Mouse (Mus musculus) CD8-positive naive resting alpha-beta T cell, adult 2 months (primary cell): ENCODE measurements around the gene Tmem196.

ENCODE experiments used
- DNase-seq, 2 experiments: peaks; one replicate each; pipeline ENCODE4 v3.0.0; 2022; ENCODE audit warnings: low read depth in 2 of 2, low spot score in 2 of 2

Tmem196 gene

DNA sequence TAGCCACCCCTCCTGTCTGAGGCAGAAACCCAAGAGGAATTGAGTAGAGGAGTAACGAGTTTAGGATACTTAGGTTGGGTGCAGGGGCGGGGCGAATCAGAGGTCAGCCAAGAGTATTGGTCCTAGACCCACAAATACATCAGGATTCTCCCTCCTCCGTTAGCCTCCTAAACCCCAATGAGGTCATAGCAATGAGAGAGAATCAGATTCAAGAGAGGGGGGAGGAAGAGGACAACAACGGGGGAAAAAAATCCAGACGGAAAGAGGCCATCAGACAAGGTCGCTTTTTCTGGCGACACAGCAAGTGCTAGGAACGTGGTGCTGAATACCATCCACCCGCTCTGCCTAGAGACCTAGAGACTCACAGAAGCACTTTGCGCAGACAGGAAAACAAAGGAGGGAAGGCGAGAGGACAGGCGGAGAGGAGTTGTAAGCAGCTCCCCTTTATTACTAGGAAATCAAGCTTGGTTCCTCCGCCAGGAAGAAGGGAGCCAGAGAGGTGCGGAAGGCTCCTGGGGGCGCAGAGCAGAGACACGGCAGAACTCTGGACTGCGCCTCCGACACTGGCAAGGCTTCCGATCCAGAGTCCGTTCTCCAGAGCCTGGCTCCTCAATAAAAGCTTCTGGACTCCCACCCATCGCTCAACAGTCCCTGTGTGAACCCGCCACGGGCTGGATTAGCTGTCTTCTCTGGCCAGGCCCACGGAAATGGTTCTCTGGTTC is at the start of gene Tmem196:
TSS of gene Tmem196 (plus strand) at position 234 of the 722 bp plus-strand sequence.
- no peak for DNase-seq

DNA sequence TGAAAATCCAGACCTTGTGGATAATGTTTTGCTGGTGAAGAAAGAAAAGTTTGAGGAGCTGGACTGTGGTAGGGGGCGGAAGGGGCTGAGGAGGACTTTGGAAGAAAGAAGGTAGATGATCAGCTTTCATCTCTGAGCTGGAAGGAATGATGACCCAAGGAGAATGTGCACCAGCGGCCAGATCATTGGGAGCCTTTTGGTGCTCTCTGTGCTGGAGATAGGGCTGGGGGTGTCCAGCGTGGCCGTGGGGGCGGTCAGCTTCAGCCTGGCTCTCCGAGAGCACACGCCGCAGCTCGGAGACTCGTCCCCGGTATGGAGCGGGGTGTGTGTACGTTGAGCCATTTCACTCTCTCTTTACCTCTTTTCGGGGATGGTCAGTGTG is 680 bp downstream of the Tmem196 start:
- DNase-seq: no peak

DNA sequence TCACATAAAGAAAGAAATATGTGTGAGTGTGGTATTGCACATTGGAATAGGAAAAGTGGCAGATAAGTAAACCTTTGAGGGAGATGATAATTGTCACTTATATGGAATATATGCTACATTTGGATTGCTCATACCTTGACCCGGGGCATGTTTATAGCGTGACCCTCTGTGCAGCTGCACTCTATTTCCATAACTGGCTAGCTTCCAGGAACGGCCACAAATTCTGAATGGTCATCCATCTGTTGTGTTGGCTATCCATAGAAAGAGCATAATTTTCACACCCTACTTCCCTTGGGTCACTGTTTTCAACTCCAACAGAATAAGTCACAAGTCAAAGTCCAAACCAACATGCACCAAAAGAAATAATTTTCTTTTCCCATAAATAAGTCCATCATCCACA is 11.4 kb downstream of the Tmem196 start:
- no peak for DNase-seq

DNA sequence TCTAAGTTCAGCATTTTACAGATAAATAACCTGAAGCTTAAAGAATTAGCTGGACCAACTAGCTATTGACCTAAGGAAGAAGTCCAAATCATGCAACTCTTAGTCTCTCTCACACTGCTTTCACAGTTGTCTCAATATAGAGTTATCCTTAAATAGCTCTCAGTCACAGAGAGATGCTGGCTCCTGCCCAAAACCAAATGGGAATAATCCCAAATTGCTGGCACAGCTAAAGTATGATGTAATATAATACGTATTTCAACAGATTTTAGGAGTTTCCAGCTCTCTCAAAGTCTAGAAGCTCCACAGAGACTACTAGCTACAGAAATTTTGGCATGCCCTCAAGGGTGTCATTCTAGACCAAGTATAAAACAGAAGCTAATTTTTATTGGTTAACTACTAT is 15.1 kb downstream of the Tmem196 start:
- DNase-seq: no peak

DNA sequence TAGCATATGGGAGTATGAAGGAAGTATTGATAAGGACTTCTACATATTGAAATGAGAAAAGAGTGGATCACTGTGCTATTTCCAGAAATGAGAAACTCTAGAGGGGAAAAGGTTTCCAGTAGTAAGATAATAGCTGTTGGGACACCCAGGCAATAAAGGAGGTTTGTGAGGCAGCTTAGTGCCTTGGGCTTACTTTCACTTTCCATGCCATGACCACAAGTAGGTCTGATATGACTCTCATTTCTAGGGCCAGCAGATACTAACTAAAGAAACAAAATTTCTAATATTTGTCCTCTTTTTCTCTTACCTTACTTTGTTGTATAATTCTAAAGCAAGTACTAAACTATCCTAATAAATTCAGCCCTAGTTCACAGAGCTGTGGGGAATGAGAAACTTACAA is 19.8 kb downstream of the Tmem196 start:
- no peak for DNase-seq

DNA sequence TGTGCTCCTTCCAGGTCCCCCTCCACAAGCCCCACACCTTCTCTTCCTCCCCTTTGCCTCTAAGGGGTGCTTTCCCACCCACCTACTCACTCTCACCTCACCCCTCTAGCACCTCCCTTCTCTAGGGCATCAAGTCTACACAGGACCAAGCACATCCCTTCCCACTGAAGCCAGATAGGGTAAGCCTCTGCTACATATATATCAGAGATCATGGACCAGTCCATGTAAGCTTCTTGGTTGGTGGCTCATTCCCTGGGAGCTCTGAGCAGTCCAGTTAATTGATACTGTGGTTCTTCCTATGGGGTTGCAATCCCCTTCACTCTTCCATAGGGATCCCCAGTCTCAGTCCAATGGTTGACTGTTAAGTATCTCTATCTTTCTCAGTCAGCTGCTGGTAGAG is 24.4 kb downstream of the Tmem196 start:
- DNase-seq: no peak

DNA sequence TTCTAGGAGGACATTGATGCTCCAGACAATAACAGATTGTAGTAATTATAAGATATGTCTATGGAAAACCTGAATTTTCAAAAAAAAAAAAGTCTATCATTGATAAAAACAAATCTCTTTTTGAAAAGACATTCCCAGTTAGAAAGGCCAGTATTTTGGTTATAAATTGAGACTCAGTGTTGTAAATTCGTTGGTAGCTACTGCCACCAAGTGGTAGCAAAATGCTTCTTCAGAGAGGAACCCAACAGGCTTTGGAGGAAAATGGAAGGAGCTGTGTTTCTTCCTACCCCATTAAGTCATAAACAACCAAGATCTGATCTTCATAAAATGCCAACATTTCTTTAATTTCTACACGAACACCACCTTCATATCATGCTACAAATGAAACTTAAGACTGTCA is 36.1 kb downstream of the Tmem196 start:
- DNase-seq: no peak

DNA sequence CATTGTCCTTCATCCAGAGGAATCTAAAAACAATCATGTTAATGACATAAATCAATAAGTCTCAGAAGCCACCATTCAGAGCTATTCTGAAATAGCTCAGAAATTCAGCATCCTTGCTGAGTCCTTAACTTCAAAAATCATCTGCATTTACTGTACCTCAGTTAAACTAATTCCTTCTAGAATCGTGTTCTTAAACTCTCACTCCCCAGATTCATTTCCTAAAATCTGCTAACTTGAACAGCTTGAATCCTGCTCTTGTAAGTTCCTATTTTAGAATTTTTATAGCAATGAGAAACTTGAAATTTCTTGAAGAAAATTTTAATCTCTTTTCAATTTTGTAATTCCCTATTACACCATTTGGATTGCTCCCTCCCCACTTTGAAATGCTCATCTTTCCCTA is 52.6 kb downstream of the Tmem196 start:
- no peak for DNase-seq

DNA sequence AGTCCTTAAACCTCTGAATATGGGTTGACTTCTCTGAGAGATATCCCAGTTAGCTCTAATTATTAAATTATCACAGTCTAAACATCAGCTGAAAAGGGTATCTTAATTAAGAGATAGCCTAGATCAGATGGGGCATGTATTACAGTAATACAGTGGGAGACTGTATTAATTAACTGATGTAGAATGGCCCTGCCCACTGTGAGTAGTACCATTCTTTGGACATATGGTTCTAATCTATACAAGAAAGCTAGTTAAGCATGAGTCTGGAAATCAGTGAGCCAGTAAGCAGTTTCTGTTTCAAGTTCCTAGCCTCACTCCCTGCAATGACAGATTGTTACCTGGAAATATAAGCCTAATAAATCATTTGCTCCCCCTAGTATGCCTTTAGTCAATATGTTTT is 58.7 kb downstream of the Tmem196 start:
- DNase-seq: no peak

DNA sequence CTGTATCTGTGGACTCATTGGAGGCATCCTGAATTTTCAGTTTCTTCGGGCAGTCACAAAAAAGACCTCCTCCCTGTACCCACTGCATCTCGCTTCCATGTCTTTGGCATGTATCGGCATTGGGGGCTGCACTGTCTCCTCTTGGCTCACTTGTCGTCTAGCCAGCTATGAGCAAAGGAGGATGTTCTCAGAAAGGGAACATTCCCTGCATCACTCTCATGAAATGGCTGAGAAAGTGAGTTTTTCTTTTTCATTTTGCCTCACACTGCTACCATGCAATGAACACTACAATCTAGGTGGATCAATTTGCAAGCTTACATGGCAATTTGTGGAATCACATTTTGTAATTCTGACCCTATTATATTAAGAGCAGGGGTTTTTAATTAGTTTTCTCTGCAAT is 69.1 kb downstream of the Tmem196 start:
- DNase-seq: no peak

DNA sequence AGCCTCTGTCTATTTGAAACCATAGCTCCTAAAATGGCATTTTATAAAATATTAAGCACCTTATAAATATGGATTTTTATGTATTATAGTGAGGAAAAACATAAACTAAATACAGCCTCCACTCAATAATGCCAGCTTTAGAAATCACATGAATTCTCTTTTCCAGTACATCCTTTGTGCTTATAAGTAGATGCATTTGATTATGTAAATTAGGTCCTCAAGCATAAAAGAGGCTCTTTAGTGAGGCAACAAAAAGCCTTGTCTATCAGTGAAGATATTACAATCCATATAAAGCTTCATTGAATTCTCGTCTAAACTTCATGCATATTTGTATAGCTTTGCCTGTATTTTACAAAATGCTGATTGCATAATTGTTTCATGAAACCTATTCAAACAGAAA is 69.6 kb downstream of the Tmem196 start:
- no peak for DNase-seq

DNA sequence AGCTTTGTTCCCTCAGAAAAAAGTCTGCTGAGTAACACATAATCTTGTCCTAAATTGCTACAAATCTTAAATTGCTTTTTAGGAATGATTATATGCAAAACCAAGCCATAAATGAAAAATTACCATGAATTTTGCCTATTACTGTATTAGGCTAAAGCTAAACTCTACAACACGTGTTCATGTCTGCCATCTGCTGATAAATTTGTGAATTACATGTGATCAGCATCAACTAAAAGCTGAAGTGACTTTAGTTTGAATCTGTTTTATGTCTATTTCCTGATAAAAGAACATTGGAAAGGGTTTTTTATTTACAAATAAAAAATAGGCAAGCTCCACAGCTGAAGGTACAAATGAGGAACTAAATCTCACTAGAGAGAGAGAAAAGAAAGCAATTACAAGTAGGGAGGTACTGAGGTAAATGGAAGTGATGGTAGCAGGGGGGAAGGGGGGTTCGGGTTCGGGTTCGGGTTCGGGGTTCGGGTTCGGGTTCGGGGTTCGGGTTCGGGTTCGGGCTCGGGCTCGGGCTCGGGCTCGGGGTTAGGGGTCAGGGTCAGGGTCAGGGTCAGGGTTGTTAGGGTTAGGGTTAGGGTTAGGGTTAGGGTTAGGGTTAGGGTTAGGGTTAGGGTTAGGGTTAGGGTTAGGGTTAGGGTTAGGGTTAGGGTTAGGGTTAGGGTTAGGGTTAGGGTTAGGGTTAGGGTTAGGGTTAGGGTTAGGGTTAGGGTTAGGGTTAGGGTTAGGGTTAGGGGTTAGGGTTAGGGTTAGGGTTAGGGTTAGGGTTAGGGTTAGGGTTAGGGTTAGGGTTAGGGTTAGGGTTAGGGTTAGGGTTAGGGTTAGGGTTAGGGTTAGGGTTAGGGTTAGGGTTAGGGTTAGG is 82.7 kb downstream of the Tmem196 start:
- peak; percentile 81 to 92 for DNase-seq
